Mouse (Mus musculus): ENCODE results near the gene Cct4.

DNA sequence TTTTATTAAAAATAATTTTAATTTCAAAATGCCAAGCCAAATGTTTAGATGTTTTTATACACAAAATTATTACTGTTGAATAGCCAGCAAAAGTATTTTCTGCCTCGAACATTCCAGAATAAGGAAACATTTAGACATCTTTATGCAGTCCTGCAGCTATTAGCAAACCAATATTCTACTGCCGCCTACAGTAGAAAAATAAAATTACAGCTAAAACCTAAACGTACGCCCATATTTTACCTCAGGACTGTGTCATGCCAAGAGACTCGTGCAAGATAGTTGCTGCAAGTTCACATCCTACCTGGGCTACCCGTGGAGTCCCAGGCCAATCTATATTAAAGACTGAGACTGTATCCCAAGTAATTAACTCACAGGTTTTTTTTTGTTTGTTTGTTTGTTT lies 20.8 kb upstream of the Cct4 start:
- TF ChIP-seq CTCF (IDR thresholded peaks at IDR 0.05; ENCODE audit: extremely low read depth, insufficient read length, insufficient replicate concordance, low read depth, low read length) (peak; percentile 30; the same call in 1 of the 2 replicates), POLR2A (IDR thresholded peaks at IDR 0.05; ENCODE audit: low read depth, low read length) (no peak)
